Comparison of ENCODE assay signal across 18 mouse cellular contexts in genomic region chr10:122960216-122960615, GRCm38 (mm10).
A peak's percentile ranks its signal among the peaks of the same experiment; 100 is the strongest.
DNase-seq lines count a peak whose midpoint lies in the region; ATAC-seq and TF ChIP-seq lines count a peak whose summit lies in the region.
"Had no signal": no experiment of that assay in that cellular context is flagged by ENCODE, and none has a peak within 500 bp of the region (broad histone marks: within the 10 kb centered on the region; RNA-seq: fewer than 3 reads in every experiment).

No protein-coding gene starts in this region.

- no peaks in the 10 kb centered on the region for H3K36me3 ChIP-seq in lung, postnatal 0 days (ENCODE audit: insufficient read depth, low read length)
- H3K36me3 ChIP-seq in forebrain, embryonic 14.5 days (ENCODE audit: control insufficient read depth, insufficient read depth, low read length), result no peaks in the 10 kb centered on the region
- H3K36me3 ChIP-seq: embryonic facial prominence, embryonic 12.5 days; lung, embryonic 15.5 days; neural tube, embryonic 12.5 days had no signal

- H3K4me1 ChIP-seq in lung, postnatal 0 days (ENCODE audit: insufficient read depth, low read depth, low read length), result peaks cover 7% of the 10 kb centered on the region; the same call in 1 of the 2 replicates
- peaks cover 10% of the 10 kb centered on the region for H3K4me1 ChIP-seq in forebrain, embryonic 14.5 days (ENCODE audit: control insufficient read depth, insufficient read depth, low read length)

- ATAC-seq in lung, postnatal 0 days, result peak; percentile 18
- no peak for ATAC-seq in forebrain, embryonic 14.5 days
- ATAC-seq: forebrain, embryonic 16.5 days; hindbrain, postnatal 0 days had no signal

- H3K27me3 ChIP-seq in lung, postnatal 0 days (replicated peaks; ENCODE audit: insufficient read depth, low read length), result no peaks in the 10 kb centered on the region
- no peaks in the 10 kb centered on the region for H3K27me3 ChIP-seq in forebrain, embryonic 14.5 days (replicated peaks; ENCODE audit: control insufficient read depth, insufficient read depth, low read length)
- H3K27me3 ChIP-seq: embryonic facial prominence, embryonic 12.5 days; neural tube, embryonic 12.5 days had no signal

- TF ChIP-seq EP300 in lung, postnatal 0 days (IDR thresholded peaks at IDR 0.05), result no peak

- H3K4me2 ChIP-seq in lung, postnatal 0 days (replicated peaks; ENCODE audit: low read depth, low read length), result no peak overlapping the region
- H3K4me2 ChIP-seq in forebrain, embryonic 14.5 days (ENCODE audit: low read length), result no peak overlapping the region
- H3K4me2 ChIP-seq: embryonic facial prominence, embryonic 12.5 days; neural tube, embryonic 12.5 days had no signal

- no peak overlapping the region for H3K27ac ChIP-seq in lung, postnatal 0 days (ENCODE audit: low read length)
- no peak overlapping the region for H3K27ac ChIP-seq in forebrain, embryonic 14.5 days (ENCODE audit: low read depth, low read length)
- H3K27ac ChIP-seq: embryonic facial prominence, embryonic 12.5 days; hindbrain, postnatal 0 days; lung, embryonic 15.5 days had no signal

- no peaks in the 10 kb centered on the region for H3K9me3 ChIP-seq in lung, postnatal 0 days (ENCODE audit: low read length)
- no peaks in the 10 kb centered on the region for H3K9me3 ChIP-seq in forebrain, embryonic 14.5 days (replicated peaks; ENCODE audit: control insufficient read depth, low read length)
- H3K9me3 ChIP-seq: embryonic facial prominence, embryonic 12.5 days; lung, embryonic 15.5 days; neural tube, embryonic 12.5 days had no signal

- no peak for TF ChIP-seq CTCF in lung, postnatal 0 days (IDR thresholded peaks at IDR 0.05)

- peak; percentile 52 to 73 for DNase-seq in heart, adult 18-20 months
- no peak for DNase-seq in heart, postnatal 4 days
- DNase-seq in R1 (ENCODE audit: low read depth, low spot score) (peak; percentile 31), liver (no peak)
- peak; percentile 61 to 77 for DNase-seq in heart, adult 9 months (ENCODE audit: low spot score in 2 of 2)
- DNase-seq in lung, postnatal 0 days (ENCODE audit: low spot score), result no peak
- DNase-seq in urinary bladder, postnatal 14 days (ENCODE audit: low spot score), result no peak
- no peak for DNase-seq in forebrain, embryonic 14.5 days (ENCODE audit: low spot score)
- DNase-seq: adrenal gland, postnatal 10 days; B cell, adult 2 months; cerebellum, adult 2 months; gastrocnemius, postnatal 14 days; right cerebral cortex, postnatal 4 days had no signal

- 72% methylated on average over 16 of the region's 16 CpGs for WGBS in lung, postnatal 0 days
- WGBS in forebrain, embryonic 14.5 days, result 87% methylated on average over 16 of the region's 16 CpGs

- no peak overlapping the region for H3K9ac ChIP-seq in lung, postnatal 0 days (replicated peaks; ENCODE audit: low read depth)
- H3K9ac ChIP-seq in forebrain, embryonic 14.5 days (ENCODE audit: low read length), result no peak overlapping the region
- H3K9ac ChIP-seq: embryonic facial prominence, embryonic 12.5 days; lung, embryonic 15.5 days; neural tube, embryonic 12.5 days had no signal

- H3K4me3 ChIP-seq in lung, postnatal 0 days (ENCODE audit: low read depth, low read length), result no peak overlapping the region
- no peak overlapping the region for H3K4me3 ChIP-seq in forebrain, embryonic 14.5 days (ENCODE audit: low read depth, low read length)
- H3K4me3 ChIP-seq: embryonic facial prominence, embryonic 12.5 days; lung, embryonic 15.5 days; neural tube, embryonic 12.5 days had no signal

Comparison
In these comparisons a context has a peak if more than half of its experiments do, and no peak if none do; other contexts are left out.
1. DNase-seq: peak in heart, adult 18-20 months (2 of 2), R1 (single experiment) and heart, adult 9 months (2 of 2); none in heart, postnatal 4 days (single experiment), lung, postnatal 0 days (single experiment), urinary bladder, postnatal 14 days (single experiment), forebrain, embryonic 14.5 days (single experiment) and liver (single experiment).